Mouse (Mus musculus): ENCODE measurements around the gene Trim8. TPM values are rescaled to one million over a fixed set of nuclear protein-coding genes. Genes with fewer than 3 reads are reported as not detected.

Gene Trim8
- polyA plus RNA-seq, 2 experiments, result 7.3 to 7.5 TPM

DNA sequence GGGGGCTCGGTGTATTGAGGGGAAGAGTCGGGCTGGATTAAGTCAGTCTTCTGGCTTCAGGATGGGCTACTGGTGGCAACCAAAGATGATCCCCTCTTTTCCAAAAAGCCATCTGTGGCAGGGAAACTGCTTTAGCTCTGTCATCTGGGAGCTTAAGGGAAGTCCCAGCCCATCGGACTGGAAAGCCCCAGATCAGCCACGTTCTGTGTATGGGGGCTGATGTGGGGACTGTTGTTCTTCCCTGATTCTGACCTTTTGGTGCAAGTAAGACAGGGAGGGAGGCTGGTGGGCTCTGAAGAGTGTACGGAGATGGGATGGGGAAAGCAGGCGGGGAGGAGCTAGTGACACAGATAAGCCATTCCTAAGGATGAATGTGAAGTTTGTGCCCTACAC is 22.6 kb downstream of the Trim8 start:
- Histone ChIP-seq H3K4me3 (ENCODE audit: insufficient read depth in 1 of 2, low read depth in 2 of 2, low read length in 2 of 2) (no peak overlapping the region), H3K9me3 (ENCODE audit: control insufficient read depth, low read length) (no peaks in the 10 kb centered on the region), H3K27ac (no peak overlapping the region), H3K36me3 (replicated peaks; ENCODE audit: control insufficient read depth, insufficient read depth, low read depth) (no peaks in the 10 kb centered on the region), H3K9ac (replicated peaks) (no peak overlapping the region), H3K4me1 (replicated peaks; ENCODE audit: control insufficient read depth in 2 of 2, insufficient read depth in 2 of 2, low read length in 1 of 2) (peaks cover 23 to 36% of the 10 kb centered on the region in 2 experiments), H3K27me3 (ENCODE audit: control insufficient read depth, insufficient read depth, low read length) (peaks cover 6% of the 10 kb centered on the region; the same call in 1 of the 2 replicates), H3K4me2 (ENCODE audit: low read depth) (peak overlapping the region; percentile 23)
- DNase-seq (ENCODE audit: low read depth in 3 of 3, low spot score in 3 of 3), result no peak
- no peak for ATAC-seq (ENCODE audit: insufficient read depth)
- TF ChIP-seq EP300 (IDR thresholded peaks at IDR 0.05; ENCODE audit: low read depth), result no peak
- TF ChIP-seq CTCF (IDR thresholded peaks at IDR 0.05; ENCODE audit: low read depth), result no peak
- WGBS (ENCODE audit: insufficient replicate concordance), result 27% methylated on average over 6 of the region's 6 CpGs

DNA sequence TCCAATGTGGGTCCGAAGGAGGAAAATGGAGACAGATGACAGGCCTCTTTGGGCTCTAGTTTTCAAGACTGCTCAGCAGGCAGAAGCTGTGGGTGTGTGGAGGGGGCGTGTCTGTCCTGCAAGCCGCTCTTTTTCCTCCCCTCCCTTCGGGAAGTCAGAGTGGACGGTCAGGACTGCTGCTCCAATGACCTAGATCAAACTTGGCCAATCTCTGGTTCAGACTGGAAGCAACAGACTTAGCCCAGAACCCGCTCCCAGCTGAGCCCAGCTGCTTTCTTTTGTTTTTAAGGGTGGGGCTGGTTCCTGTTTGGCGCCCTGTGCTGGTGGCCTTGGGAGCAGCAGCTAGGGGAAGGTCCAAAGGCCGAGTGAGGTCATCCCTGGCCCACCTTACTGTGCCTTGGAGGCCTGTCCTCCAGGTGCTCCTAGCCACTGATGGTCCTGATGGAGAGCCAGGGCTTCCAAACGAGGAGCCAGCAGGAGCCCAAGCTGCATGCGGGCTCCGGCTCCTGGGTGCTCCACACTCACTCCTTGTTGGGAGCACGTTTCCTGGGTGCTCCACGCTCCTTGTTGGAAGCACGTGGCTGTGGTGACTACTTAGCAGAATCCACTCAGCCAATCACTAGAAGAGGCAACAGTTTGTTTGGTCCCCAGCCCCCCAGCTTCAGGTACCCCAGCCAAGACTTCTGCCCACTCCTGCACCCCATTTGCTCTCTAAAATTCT is 23.3 kb downstream of the Trim8 start:
- Histone ChIP-seq H3K27ac (no peak overlapping the region), H3K9me3 (ENCODE audit: control insufficient read depth, low read length) (no peaks in the 10 kb centered on the region), H3K36me3 (replicated peaks; ENCODE audit: control insufficient read depth, insufficient read depth, low read depth) (no peaks in the 10 kb centered on the region), H3K9ac (replicated peaks) (no peak overlapping the region), H3K4me1 (replicated peaks; ENCODE audit: control insufficient read depth in 2 of 2, insufficient read depth in 2 of 2, low read length in 1 of 2) (peaks cover 22 to 38% of the 10 kb centered on the region in 2 experiments), H3K4me2 (ENCODE audit: low read depth) (peak overlapping the region; percentile 23), H3K27me3 (ENCODE audit: control insufficient read depth, insufficient read depth, low read length) (peaks cover 6% of the 10 kb centered on the region; the same call in 1 of the 2 replicates), H3K4me3 (ENCODE audit: insufficient read depth in 1 of 2, low read depth in 2 of 2, low read length in 2 of 2) (no peak overlapping the region)
- ATAC-seq (ENCODE audit: insufficient read depth) (peak; percentile 16; the same call in 1 of the 2 replicates), DNase-seq (ENCODE audit: low read depth in 3 of 3, low spot score in 3 of 3) (no peak)
- WGBS (ENCODE audit: insufficient replicate concordance), result 26% methylated on average over 14 of the region's 14 CpGs
- TF ChIP-seq EP300 (IDR thresholded peaks at IDR 0.05; ENCODE audit: low read depth) (no peak), CTCF (IDR thresholded peaks at IDR 0.05; ENCODE audit: low read depth) (peak; percentile 41)

DNA sequence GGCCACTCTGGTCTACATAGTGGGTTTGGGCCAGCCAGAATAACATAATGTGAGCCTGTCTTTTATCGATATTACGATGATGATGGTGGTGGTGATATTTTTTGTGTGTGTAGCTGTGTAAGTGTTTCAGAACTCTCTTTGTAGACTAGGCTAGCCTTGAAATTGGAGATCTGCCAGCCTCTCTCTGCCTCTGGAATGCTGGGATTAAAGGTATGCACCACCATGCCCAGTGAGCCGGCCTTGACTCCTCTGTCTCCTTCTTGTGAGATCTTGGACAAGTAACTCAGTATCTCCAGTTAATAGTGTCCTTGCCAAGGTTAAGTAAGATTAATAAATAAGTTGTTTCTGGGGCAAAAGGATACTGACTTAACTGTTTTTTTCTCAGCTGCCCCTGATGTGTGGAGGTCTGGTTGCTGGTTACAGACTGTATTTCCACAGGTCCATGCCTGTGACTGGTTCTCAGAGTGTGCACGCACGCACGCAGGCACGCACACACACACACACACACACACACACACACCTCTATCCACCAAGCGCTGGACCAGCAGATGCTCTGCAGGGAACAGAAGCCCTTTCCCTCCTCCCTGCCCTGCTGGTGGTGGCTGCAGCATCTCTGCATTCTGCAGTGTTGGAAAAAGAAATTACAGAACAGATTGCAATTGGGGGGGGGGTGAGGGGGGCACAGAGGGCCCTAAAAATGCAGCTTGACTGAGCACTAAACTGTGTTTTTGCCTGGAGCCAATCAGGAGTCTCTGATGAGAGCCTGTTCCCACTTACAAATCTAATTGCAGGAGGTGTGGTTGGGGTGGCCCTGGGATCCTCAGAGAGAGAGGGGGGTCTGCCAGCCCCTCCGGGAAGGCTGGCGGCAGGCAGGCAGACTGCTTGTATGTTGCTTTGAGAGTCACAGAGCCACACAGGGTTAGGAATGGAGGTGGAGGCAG is 24.5 kb downstream of the Trim8 start:
- Histone ChIP-seq H3K4me1 (replicated peaks; ENCODE audit: control insufficient read depth in 2 of 2, insufficient read depth in 2 of 2, low read length in 1 of 2) (peaks cover 22 to 46% of the 10 kb centered on the region in 2 experiments), H3K4me3 (ENCODE audit: insufficient read depth in 1 of 2, low read depth in 2 of 2, low read length in 2 of 2) (no peak overlapping the region), H3K9ac (replicated peaks) (no peak overlapping the region), H3K4me2 (ENCODE audit: low read depth) (no peak overlapping the region), H3K9me3 (ENCODE audit: control insufficient read depth, low read length) (no peaks in the 10 kb centered on the region), H3K27me3 (ENCODE audit: control insufficient read depth, insufficient read depth, low read length) (peaks cover 6% of the 10 kb centered on the region; the same call in 1 of the 2 replicates), H3K27ac (no peak overlapping the region), H3K36me3 (replicated peaks; ENCODE audit: control insufficient read depth, insufficient read depth, low read depth) (no peaks in the 10 kb centered on the region)
- ATAC-seq (ENCODE audit: insufficient read depth) (no peak), DNase-seq (ENCODE audit: low read depth in 3 of 3, low spot score in 3 of 3) (no peak)
- TF ChIP-seq EP300 (IDR thresholded peaks at IDR 0.05; ENCODE audit: low read depth), result no peak
- TF ChIP-seq CTCF (IDR thresholded peaks at IDR 0.05; ENCODE audit: low read depth), result no peak
- 81% methylated on average over 10 of the region's 10 CpGs for WGBS (ENCODE audit: insufficient replicate concordance)

DNA sequence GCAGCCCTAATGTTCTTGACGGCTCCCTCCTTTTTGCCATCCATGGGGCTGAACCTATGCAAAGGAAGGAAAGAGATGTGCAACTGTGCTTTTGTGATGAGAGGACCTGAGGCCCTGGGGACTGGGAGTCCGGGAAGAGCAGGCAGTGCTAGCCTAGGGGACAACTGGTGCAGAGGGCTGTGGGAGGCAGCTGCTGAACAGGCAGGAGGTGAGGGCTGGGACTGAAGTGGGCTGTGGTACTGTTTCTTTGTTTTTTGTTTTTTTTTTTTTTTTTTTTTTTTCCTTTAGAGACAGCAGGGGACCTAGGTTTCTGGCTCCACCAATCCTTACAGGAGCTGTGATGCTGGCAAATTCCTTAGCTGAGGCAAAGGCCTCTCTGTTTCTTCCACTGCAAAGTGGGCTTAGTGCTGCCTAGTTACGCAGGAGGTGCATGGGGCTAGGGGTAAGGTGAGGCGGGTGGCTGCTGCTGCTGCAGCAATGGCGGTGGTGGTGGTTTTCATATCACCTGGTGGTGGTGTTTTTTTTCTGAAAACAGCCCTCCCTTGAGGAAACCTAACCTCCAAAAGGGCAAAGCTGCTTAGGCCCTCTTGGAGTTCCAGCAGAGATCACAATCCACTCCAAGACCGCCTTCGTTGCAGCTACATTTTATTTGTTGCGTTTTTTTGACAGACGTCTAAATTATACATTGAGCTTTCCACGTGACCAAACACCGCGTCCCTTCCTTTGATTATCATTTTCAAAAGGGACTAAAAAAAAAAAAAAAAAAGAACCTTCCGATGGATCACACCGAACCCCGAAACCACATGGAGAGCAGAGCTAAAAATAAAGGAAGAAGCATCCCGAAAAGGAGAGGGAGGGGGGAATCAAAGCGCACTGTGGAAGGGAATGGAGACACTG is 26.4 kb downstream of the Trim8 start:
- H3K27me3 ChIP-seq (ENCODE audit: control insufficient read depth, insufficient read depth, low read length), result peaks cover 6% of the 10 kb centered on the region; the same call in 1 of the 2 replicates
- peak overlapping the region; percentile 34 for H3K9ac ChIP-seq (replicated peaks)
- H3K4me3 ChIP-seq (ENCODE audit: insufficient read depth in 1 of 2, low read depth in 2 of 2, low read length in 2 of 2), result peak overlapping the region; percentile 44 to 45; a peak in 2 of 4 replicates
- no peaks in the 10 kb centered on the region for H3K36me3 ChIP-seq (replicated peaks; ENCODE audit: control insufficient read depth, insufficient read depth, low read depth)
- no peaks in the 10 kb centered on the region for H3K9me3 ChIP-seq (ENCODE audit: control insufficient read depth, low read length)
- WGBS (ENCODE audit: insufficient replicate concordance), result 34% methylated on average over 17 of the region's 17 CpGs
- TF ChIP-seq EP300 (IDR thresholded peaks at IDR 0.05; ENCODE audit: low read depth) (no peak), CTCF (IDR thresholded peaks at IDR 0.05; ENCODE audit: low read depth) (no peak)
- H3K27ac ChIP-seq, result no peak overlapping the region
- ATAC-seq (ENCODE audit: insufficient read depth) (no peak), DNase-seq (ENCODE audit: low read depth in 3 of 3, low spot score in 3 of 3) (no peak)
- peak overlapping the region; percentile 71 for H3K4me2 ChIP-seq (ENCODE audit: low read depth)
- peaks cover 33 to 52% of the 10 kb centered on the region in 2 experiments for H3K4me1 ChIP-seq (replicated peaks; ENCODE audit: control insufficient read depth in 2 of 2, insufficient read depth in 2 of 2, low read length in 1 of 2)

Data from liver, embryonic 14.5 days (tissue).